Mouse (Mus musculus): ENCODE measurements at regions not wholly inside any gene's neighbourhood (a gene's known extent, or its start where the extent isn't known, plus 50 kb on each side); places are given as distances from the start of the nearest gene placed in this dataset.

GRCm38 (mm10) chr10:118085046-118085983, 56.3 kb upstream of the Mdm1 start:
- Histone ChIP-seq H3K27ac (no peak overlapping the region), H3K4me3 (no peak overlapping the region)
- intact Hi-C loops (cut with DNase I), result no loop called here
- TF ChIP-seq CTCF (IDR thresholded peaks at IDR 0.05), result no peak
- DNase-seq, result peak; percentile 36

- H3K4me3 ChIP-seq, result no peak overlapping the region
- no peak overlapping the region for H3K27ac ChIP-seq
- no peak for TF ChIP-seq CTCF (IDR thresholded peaks at IDR 0.05)
- DNase-seq, result no peak
- intact Hi-C loops (cut with DNase I), result no loop called here
These were observed 53.9 kb upstream of the Mdm1 start for GRCm38 (mm10) chr10:118087570-118088340.

GRCm38 (mm10) chr10:118088499-118088898, 53.1 kb upstream of the Mdm1 start:
- intact Hi-C loops (cut with DNase I), result no loop called here
- no peak overlapping the region for H3K4me3 ChIP-seq
- TF ChIP-seq CTCF (IDR thresholded peaks at IDR 0.05), result no peak
- no peak overlapping the region for H3K27ac ChIP-seq
- no peak for DNase-seq

- no peak for DNase-seq
- Histone ChIP-seq H3K27ac (no peak overlapping the region), H3K4me3 (no peak overlapping the region)
- TF ChIP-seq CTCF (IDR thresholded peaks at IDR 0.05), result no peak
- intact Hi-C loops (cut with DNase I), result no loop called here
These were observed 51.7 kb upstream of the Mdm1 start for GRCm38 (mm10) chr10:118089879-118090278.

- Histone ChIP-seq H3K4me3 (no peak overlapping the region), H3K27ac (no peak overlapping the region)
- intact Hi-C loops (cut with DNase I), result no loop called here
- no peak for TF ChIP-seq CTCF (IDR thresholded peaks at IDR 0.05)
- no peak for DNase-seq
These were observed 50.1 kb upstream of the Mdm1 start for GRCm38 (mm10) chr10:118091476-118091875.
